Mouse (Mus musculus) CH12.LX (cell line): Measurements from ENCODE around the gene Atp1a4. TPM values are rescaled to one million over a fixed set of nuclear protein-coding genes. Genes with fewer than 3 reads are reported as not detected.

ENCODE experiments used
- DNase-seq: peaks from one replicate; pipeline ENCODE4 v3.0.0-alpha.2; 2013; ENCODE audit errors: extremely low read depth
- H3K27ac ChIP-seq: 2 replicates; pipeline ENCODE4 v1.5.1; 2012; ENCODE audit warnings: low read depth, mild to moderate bottlenecking, control low read depth, moderate library complexity; ENCODE audit not compliant: insufficient read depth
- H3K27me3 ChIP-seq: replicated peaks from 2 replicates; pipeline ENCODE3; 2012; ENCODE audit warnings: inconsistent platforms
- H3K36me3 ChIP-seq, 2 experiments: replicated peaks in 1 of 2; 2 replicates each; pipeline versions ENCODE3 to v1.6.1; 2012; ENCODE audit warnings: inconsistent platforms in 1 of 2, low read length in 1 of 2, mild to moderate bottlenecking in 1 of 2, mixed read lengths in 1 of 2, moderate library complexity in 1 of 2; ENCODE audit not compliant: control insufficient read depth in 1 of 2, insufficient read depth in 1 of 2
- H3K4me1 ChIP-seq, 2 experiments: 2 replicates each; pipeline ENCODE4 v1.6.1; 2012; ENCODE audit warnings: inconsistent platforms in 1 of 2, moderate library complexity in 1 of 2; ENCODE audit not compliant: insufficient read depth in 2 of 2, control insufficient read depth in 1 of 2
- H3K4me2 ChIP-seq: 2 replicates; pipeline ENCODE4 v1.6.1; 2012; ENCODE audit warnings: low read depth, mild to moderate bottlenecking, control low read depth; ENCODE audit not compliant: poor library complexity, insufficient read depth, severe bottlenecking
- H3K4me3 ChIP-seq, 3 experiments: fragments of 150-350 bp in 1 of 3; sonication (generic) in 1 of 3; replicated peaks in 1 of 3; 2 replicates each; pipeline versions ENCODE3 to v1.5.1; 2011 to 2012; ENCODE audit warnings: low read depth in 2 of 3, low read length in 2 of 3, mild to moderate bottlenecking in 2 of 3, moderate library complexity in 2 of 3, control low read depth in 1 of 3, improper control_type of control experiment in 1 of 3, inconsistent platforms in 1 of 3, mixed read lengths in 1 of 3; ENCODE audit not compliant: poor library complexity in 1 of 3
- H3K79me2 ChIP-seq: replicated peaks from 2 replicates; pipeline ENCODE4 v1.6.1; 2012; ENCODE audit warnings: mild to moderate bottlenecking, moderate library complexity; ENCODE audit not compliant: control insufficient read depth, poor library complexity, insufficient read depth, severe bottlenecking; ENCODE audit errors: extremely low read depth
- H3K9ac ChIP-seq: 2 replicates; pipeline ENCODE4 v1.6.1; 2012; ENCODE audit warnings: low read depth, mild to moderate bottlenecking, control low read depth, moderate library complexity; ENCODE audit not compliant: insufficient read depth
- H3K9me3 ChIP-seq: replicated peaks from 2 replicates; pipeline ENCODE3; 2012; ENCODE audit warnings: low read length, inconsistent platforms, mixed read lengths
- BHLHE40 ChIP-seq: IDR thresholded peaks from 2 replicates; pipeline ENCODE4 v1.6.1; 2011; ENCODE audit warnings: mild to moderate bottlenecking, low read depth, low read length, improper control_type of control experiment
- CHD1 ChIP-seq: IDR thresholded peaks from 2 replicates; pipeline ENCODE4 v1.6.1; 2012; ENCODE audit warnings: low read depth, low read length, improper control_type of control experiment, inconsistent platforms
- CTCF ChIP-seq, 2 experiments: IDR thresholded peaks in 1 of 2; conservative IDR thresholded peaks in 1 of 2; 2 replicates each; pipeline ENCODE4 v1.5.1; 2011 to 2012; ENCODE audit warnings: low read depth in 2 of 2, low read length in 2 of 2, improper control_type of control experiment in 1 of 2, inconsistent platforms in 1 of 2, mild to moderate bottlenecking in 1 of 2, moderate library complexity in 1 of 2
- E2F4 ChIP-seq: IDR thresholded peaks from 2 replicates; pipeline ENCODE4 v1.6.1; 2011; ENCODE audit warnings: low read depth, low read length, improper control_type of control experiment; ENCODE audit not compliant: insufficient replicate concordance
- ELF1 ChIP-seq: IDR thresholded peaks from 2 replicates; pipeline ENCODE4 v1.6.1; 2014; ENCODE audit warnings: low read depth, mild to moderate bottlenecking, inconsistent platforms, low read length, improper control_type of control experiment
- EP300 ChIP-seq: IDR thresholded peaks from 2 replicates; pipeline ENCODE4 v1.6.1; 2011; ENCODE audit warnings: low read length, improper control_type of control experiment
- ETS1 ChIP-seq: conservative IDR thresholded peaks from 2 replicates; pipeline ENCODE4 v1.6.1; 2012; ENCODE audit warnings: low read depth, mild to moderate bottlenecking, inconsistent platforms, low read length, improper control_type of control experiment, moderate library complexity
- HCFC1 ChIP-seq: IDR thresholded peaks from 2 replicates; pipeline ENCODE4 v1.6.1; 2012; ENCODE audit warnings: low read depth, mild to moderate bottlenecking, inconsistent platforms, low read length, improper control_type of control experiment
- IRF4 ChIP-seq: IDR thresholded peaks from 2 replicates; pipeline ENCODE4 v1.6.1; 2014; ENCODE audit warnings: low read depth, mild to moderate bottlenecking, inconsistent platforms, low read length, improper control_type of control experiment
- JUN ChIP-seq: IDR thresholded peaks from 2 replicates; pipeline ENCODE4 v1.6.1; 2011; ENCODE audit warnings: low read depth, mild to moderate bottlenecking, low read length, improper control_type of control experiment, moderate library complexity; ENCODE audit not compliant: insufficient read depth
- KAT2A ChIP-seq: IDR thresholded peaks from 2 replicates; pipeline ENCODE4 v1.6.1; 2012; ENCODE audit warnings: low read length, improper control_type of control experiment, inconsistent platforms; ENCODE audit not compliant: insufficient replicate concordance
- MAFK ChIP-seq: IDR thresholded peaks from 2 replicates; pipeline ENCODE4 v1.6.1; 2011; ENCODE audit warnings: low read length, improper control_type of control experiment; ENCODE audit not compliant: insufficient replicate concordance
- MAX ChIP-seq: IDR thresholded peaks from 2 replicates; pipeline ENCODE4 v1.6.1; 2011; ENCODE audit warnings: low read length, improper control_type of control experiment
- MAZ ChIP-seq: IDR thresholded peaks from 2 replicates; pipeline ENCODE4 v1.6.1; 2012; ENCODE audit warnings: low read depth, mild to moderate bottlenecking, inconsistent platforms, low read length, improper control_type of control experiment, moderate library complexity
- MEF2A ChIP-seq: IDR thresholded peaks from 2 replicates; pipeline ENCODE4 v1.6.1; 2014; ENCODE audit warnings: low read depth, mild to moderate bottlenecking, inconsistent platforms, low read length, improper control_type of control experiment, borderline replicate concordance
- MYC ChIP-seq: IDR thresholded peaks from 2 replicates; pipeline ENCODE4 v1.6.1; 2011; ENCODE audit warnings: low read depth, mild to moderate bottlenecking, improper control_type of control experiment, low read length
- NELFE ChIP-seq: IDR thresholded peaks from 2 replicates; pipeline ENCODE4 v1.6.1; 2011; ENCODE audit warnings: low read depth, low read length, improper control_type of control experiment
- NRF1 ChIP-seq: IDR thresholded peaks from 2 replicates; pipeline ENCODE4 v1.6.1; 2014; ENCODE audit warnings: low read depth, mild to moderate bottlenecking, inconsistent platforms, low read length, improper control_type of control experiment, moderate library complexity
- RAD21 ChIP-seq: IDR thresholded peaks from 2 replicates; pipeline ENCODE4 v1.6.1; 2011; ENCODE audit warnings: low read depth, mild to moderate bottlenecking, low read length, improper control_type of control experiment, moderate library complexity
- RCOR1 ChIP-seq: conservative IDR thresholded peaks from 2 replicates; pipeline ENCODE4 v1.6.1; 2012; ENCODE audit warnings: low read depth, mild to moderate bottlenecking, inconsistent platforms, low read length, improper control_type of control experiment
- SIN3A ChIP-seq: IDR thresholded peaks from 2 replicates; pipeline ENCODE4 v1.6.1; 2012; ENCODE audit warnings: low read length, improper control_type of control experiment, inconsistent platforms
- SMC3 ChIP-seq: IDR thresholded peaks from 2 replicates; pipeline ENCODE4 v1.6.1; 2011; ENCODE audit warnings: low read depth, low read length, improper control_type of control experiment
- TBP ChIP-seq: conservative IDR thresholded peaks from 2 replicates; pipeline ENCODE4 v1.6.1; 2011; ENCODE audit warnings: low read depth, low read length, improper control_type of control experiment
- TCF12 ChIP-seq: IDR thresholded peaks from 2 replicates; pipeline ENCODE4 v1.6.1; 2014; ENCODE audit warnings: low read depth, mild to moderate bottlenecking, inconsistent platforms, low read length, improper control_type of control experiment
- UBTF ChIP-seq: IDR thresholded peaks from 2 replicates; pipeline ENCODE4 v1.6.1; 2012; ENCODE audit warnings: low read depth, mild to moderate bottlenecking, inconsistent platforms, low read length, improper control_type of control experiment, moderate library complexity
- USF1 ChIP-seq: IDR thresholded peaks from 2 replicates; pipeline ENCODE4 v1.6.1; 2014; ENCODE audit warnings: low read depth, mild to moderate bottlenecking, inconsistent platforms, low read length, improper control_type of control experiment
- USF2 ChIP-seq: conservative IDR thresholded peaks from 2 replicates; pipeline ENCODE4 v1.6.1; 2011; ENCODE audit warnings: low read depth, low read length, improper control_type of control experiment
- ZC3H11A ChIP-seq: IDR thresholded peaks from 2 replicates; pipeline ENCODE4 v1.6.1; 2012; ENCODE audit warnings: low read depth, mild to moderate bottlenecking, inconsistent platforms, low read length, improper control_type of control experiment
- ZKSCAN1 ChIP-seq: IDR thresholded peaks from 2 replicates; pipeline ENCODE4 v1.6.1; 2012; ENCODE audit warnings: low read depth, inconsistent platforms, low read length, improper control_type of control experiment, borderline replicate concordance
- dilution Hi-C: fragments of 300-500 bp; cut with MboI; formaldehyde crosslinking; loops from 2 replicates; pipeline ENCODE4 v1.14.3; 2020; ENCODE audit warnings: low sequenced_read_pairs; ENCODE audit not compliant: extremely low pct_unique_long_range_greater_than_20kb, extremely low pct_ligation_motif_present
- in situ Hi-C: fragments of 300-500 bp; cut with MboI; formaldehyde crosslinking; loops from 3 replicates; pipeline ENCODE4 v1.14.3; 2019; ENCODE audit warnings: low sequenced_read_pairs, low pct_ligation_motif_present, low pct_unique_long_range_greater_than_20kb, mixed read lengths
- polyA plus RNA-seq: library from polyadenylated mRNA; unstranded; fragments of >175 nt; gene quantifications from 2 replicates; pipeline ENCODE4 v1.2.1, GENCODE M21; 2012; ENCODE audit warnings: low read depth; ENCODE audit not compliant: insufficient read length
- total RNA-seq, 2 experiments: library from RNA; depleted of rRNA; stranded (reverse); fragments of 300-350 nt in 1 of 2; fragments of >200 nt in 1 of 2; gene quantifications; 2 replicates each; pipeline ENCODE4 v1.2.3; 2012 to 2014

The Atp1a4 gene
- total and polyA plus RNA-seq, 3 experiments: not detected

DNA sequence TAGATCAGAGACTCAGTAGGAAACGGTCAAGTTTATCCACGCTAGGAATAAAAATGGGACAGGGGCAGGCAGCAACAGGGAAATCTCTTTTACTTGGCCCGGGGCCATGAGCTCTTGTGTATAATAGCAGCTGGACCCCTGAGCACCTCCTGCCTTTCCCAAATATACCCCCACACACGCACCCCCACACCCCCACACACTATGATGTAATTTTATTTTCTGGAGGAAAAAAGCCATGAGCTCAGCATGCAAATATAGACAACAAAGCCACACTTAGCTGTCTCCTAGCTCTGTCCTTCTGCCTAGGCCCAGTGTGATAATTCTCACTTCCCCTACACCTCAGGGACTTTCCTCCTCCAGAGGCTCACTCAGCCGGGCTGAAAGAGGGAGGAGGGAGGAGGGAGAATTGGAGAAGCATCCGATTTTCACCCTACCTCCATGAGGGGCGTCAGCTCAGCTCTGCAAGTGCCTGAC, 51.1 kb downstream of the Atp1a4 start:
- Histone ChIP-seq H3K4me3 (peak overlapping the region in 2 of 3 experiments; percentile 28 to 78), H3K9ac (peak overlapping the region; percentile 83), H3K9me3 (no peaks in the 10 kb centered on the region), H3K4me2 (peak overlapping the region; percentile 76), H3K36me3 (peaks cover 7 to 34% of the 10 kb centered on the region in 2 experiments), H3K27ac (peak overlapping the region; percentile 32; the same call in 1 of the 2 replicates), H3K27me3 (no peaks in the 10 kb centered on the region), H3K79me2 (no peaks in the 10 kb centered on the region; the same call in 1 of the 2 replicates)
- DNase-seq: peak; percentile 77
- dilution Hi-C loops (no loop called here), in situ Hi-C loops (no loop called here)
- TF ChIP-seq BHLHE40: peak; percentile 30; the same call in 1 of the 2 replicates
- 0 out of 2 replicates have a peak, but pooled peaks have one; percentile 1 for TF ChIP-seq SMC3
- TF ChIP-seq ELF1: no peak
- peak; percentile 71 for TF ChIP-seq EP300
- TF ChIP-seq SIN3A: no peak
- peak; percentile 69 for TF ChIP-seq ETS1
- peak; percentile 84 for TF ChIP-seq JUN
- 0 out of 2 replicates have a peak, but pooled peaks have one; percentile 11 for TF ChIP-seq TCF12
- TF ChIP-seq MEF2A: peak; percentile 92
- TF ChIP-seq IRF4: peak; percentile 77; the same call in 1 of the 2 replicates
- TF ChIP-seq, all 38 proteins: peak for 8
- H3K4me1 ChIP-seq: peaks cover 13 to 51% of the 10 kb centered on the region in 2 experiments

DNA sequence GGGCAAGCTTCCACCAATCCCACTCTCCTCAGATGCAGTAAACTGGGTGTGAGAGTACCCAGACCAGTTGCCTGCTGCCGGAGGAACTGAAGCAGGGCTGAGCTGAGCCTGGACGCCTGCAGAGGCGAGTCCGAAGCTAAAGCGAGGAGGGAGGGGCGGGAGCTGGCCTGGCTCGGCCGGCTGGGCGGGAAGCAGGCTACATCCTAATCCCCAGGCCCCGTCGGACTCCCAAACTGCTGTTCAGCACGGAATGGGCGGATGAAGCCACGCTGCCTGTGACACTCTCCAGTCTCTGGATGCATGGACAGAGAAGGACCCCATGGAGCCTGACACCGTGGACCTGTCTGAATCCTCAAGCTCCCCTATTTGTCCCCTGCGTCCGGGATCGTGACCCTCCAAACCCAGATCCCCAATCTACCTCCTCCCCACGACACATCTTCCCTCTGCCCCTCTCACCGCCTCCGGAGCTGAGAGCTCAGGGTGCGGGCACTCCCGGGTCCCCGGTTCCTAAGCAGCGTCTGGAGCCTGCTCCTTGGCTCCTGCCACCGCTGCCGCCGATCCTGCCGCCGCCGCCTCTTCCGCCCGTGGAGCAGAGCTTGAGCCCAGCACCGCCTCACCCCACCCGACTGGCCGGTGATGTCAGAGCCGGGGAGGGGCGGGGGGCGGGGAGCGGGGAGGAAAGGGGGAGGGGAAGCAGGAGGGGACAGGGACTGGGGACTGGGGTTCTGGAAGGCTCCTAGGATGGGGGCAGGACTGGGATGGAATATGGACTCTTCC, 51.9 kb downstream of the Atp1a4 start, which contains the start of gene Pea15a:
Gene Pea15a, minus strand, starts transcription at position 664 of the 777 bp plus-strand sequence.
- Histone ChIP-seq H3K79me2 (peaks cover under 1% of the 10 kb centered on the region; the same call in 1 of the 2 replicates), H3K36me3 (peaks cover 10 to 42% of the 10 kb centered on the region in 2 experiments), H3K27ac (peak within 1 kb of the TSS; percentile 32), H3K9me3 (no peaks in the 10 kb centered on the region), H3K4me3 (peak within 1 kb of the TSS; percentile 78 to 90 (median 81)), H3K4me1 (peaks cover 13 to 47% of the 10 kb centered on the region in 2 experiments), H3K9ac (peak within 1 kb of the TSS; percentile 83), H3K4me2 (peak within 1 kb of the TSS; percentile 79), H3K27me3 (no peaks in the 10 kb centered on the region)
- dilution Hi-C loops: no loop called here
- peak; percentile 68 for DNase-seq
- in situ Hi-C loops: no loop called here
- TF ChIP-seq HCFC1: 0 out of 2 replicates have a peak, but pooled peaks have one; percentile 9
- no peak for TF ChIP-seq ZKSCAN1
- TF ChIP-seq UBTF: no peak
- TF ChIP-seq ELF1: peak; percentile 57; the same call in 1 of the 2 replicates
- no peak for TF ChIP-seq MYC
- no peak for TF ChIP-seq SMC3
- TF ChIP-seq CTCF (conservative IDR thresholded peaks at IDR 0.05 in 1 of 2, IDR thresholded peaks at IDR 0.05 in 1 of 2; ENCODE audit: low read depth in 2 of 2, low read length in 2 of 2): no peak
- TF ChIP-seq KAT2A: no peak
- no peak for TF ChIP-seq USF2
- TF ChIP-seq CHD1: no peak
- TF ChIP-seq ZC3H11A: no peak
- no peak for TF ChIP-seq MAX
- TF ChIP-seq E2F4: no peak
- TF ChIP-seq EP300: no peak
- no peak for TF ChIP-seq NRF1
- TF ChIP-seq IRF4: no peak
- TF ChIP-seq RCOR1: no peak
- peak; percentile 56 for TF ChIP-seq TCF12
- TF ChIP-seq MEF2A: no peak
- TF ChIP-seq MAFK: no peak
- peak; percentile 71 for TF ChIP-seq NELFE
- TF ChIP-seq TBP: no peak
- no peak for TF ChIP-seq SIN3A
- no peak for TF ChIP-seq RAD21
- peak; percentile 14; the same call in 1 of the 2 replicates for TF ChIP-seq MAZ
- TF ChIP-seq USF1: no peak
